Mouse (Mus musculus) urinary bladder, postnatal 4 days (tissue): ENCODE measurements around the gene Usp31.

ENCODE experiments used
- DNase-seq, 2 experiments: peaks; one replicate each; pipeline ENCODE4 v3.0.0; 2021 to 2022; ENCODE audit warnings: low spot score in 2 of 2

Usp31 gene

DNA sequence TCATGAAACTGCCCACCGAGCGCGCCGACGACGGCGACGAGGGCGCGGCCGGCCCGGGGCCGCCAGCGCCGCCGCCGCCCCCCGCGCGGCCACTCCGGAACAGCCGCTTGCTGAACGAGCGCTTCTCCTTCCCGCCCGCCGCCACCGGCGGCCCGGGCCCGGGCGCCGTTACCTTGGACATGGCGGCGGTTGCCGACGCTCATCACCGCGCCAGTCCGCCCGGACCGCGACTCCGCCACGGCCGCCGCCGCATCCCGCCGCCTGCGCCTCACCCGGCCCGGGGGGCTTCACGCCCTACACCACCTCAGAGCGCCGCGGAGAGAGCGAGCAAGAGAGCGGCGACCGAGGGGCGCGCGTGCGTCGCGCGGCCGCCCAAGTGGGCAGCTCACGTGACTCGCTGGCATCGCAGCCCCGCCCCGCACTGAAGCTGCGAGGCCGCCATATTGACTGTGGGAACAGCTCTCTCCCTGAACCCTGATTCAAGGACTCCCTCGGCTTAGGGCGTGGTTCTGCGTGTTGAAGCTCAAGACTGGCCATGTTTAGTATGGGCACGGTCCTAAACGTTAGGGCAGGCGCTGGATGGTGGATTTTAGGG is at the start of gene Usp31:
TSS of gene Usp31 (minus strand) at position 181 of the 595 bp plus-strand sequence.
- peak; percentile 88 to 90 for DNase-seq

DNA sequence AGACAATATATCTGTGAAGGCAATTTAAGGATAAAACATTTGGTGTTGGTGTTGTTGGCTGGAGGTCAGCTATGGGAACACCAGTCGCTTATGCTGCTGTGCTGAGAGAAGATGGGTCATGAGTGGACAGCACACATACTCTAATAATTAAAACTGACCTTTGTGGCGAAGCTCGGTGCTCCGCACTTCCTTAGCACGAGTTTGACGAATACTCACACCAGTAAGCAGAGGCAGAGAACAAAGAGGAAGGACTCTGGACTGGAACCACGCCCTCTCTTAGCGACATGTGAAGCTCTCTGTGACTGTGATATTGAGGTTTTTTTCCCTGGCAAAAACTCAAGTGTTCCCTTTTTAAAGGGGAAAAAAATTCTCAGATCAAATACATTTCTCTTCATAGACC is 47.7 kb upstream of the Usp31 start:
- DNase-seq = no peak

DNA sequence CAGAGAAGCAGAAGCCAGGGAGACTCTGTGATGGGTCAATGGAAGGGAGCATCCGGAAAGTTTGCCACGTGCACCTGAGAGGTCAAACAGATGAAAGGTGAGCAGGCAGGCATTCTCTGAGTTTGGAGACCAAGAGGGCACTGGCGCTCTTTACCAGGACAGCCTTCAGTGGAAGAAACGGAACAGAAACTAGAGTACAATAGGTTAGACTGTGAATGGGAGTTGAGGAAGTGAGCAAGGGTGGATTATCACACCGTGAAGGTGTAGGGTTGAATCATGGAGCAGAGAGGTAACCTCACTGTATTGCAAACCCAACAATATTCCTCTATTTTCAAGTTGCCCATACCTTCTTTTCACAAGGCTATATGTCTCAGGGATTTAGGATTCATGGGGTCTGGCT is 43.2 kb upstream of the Usp31 start:
- no peak for DNase-seq

DNA sequence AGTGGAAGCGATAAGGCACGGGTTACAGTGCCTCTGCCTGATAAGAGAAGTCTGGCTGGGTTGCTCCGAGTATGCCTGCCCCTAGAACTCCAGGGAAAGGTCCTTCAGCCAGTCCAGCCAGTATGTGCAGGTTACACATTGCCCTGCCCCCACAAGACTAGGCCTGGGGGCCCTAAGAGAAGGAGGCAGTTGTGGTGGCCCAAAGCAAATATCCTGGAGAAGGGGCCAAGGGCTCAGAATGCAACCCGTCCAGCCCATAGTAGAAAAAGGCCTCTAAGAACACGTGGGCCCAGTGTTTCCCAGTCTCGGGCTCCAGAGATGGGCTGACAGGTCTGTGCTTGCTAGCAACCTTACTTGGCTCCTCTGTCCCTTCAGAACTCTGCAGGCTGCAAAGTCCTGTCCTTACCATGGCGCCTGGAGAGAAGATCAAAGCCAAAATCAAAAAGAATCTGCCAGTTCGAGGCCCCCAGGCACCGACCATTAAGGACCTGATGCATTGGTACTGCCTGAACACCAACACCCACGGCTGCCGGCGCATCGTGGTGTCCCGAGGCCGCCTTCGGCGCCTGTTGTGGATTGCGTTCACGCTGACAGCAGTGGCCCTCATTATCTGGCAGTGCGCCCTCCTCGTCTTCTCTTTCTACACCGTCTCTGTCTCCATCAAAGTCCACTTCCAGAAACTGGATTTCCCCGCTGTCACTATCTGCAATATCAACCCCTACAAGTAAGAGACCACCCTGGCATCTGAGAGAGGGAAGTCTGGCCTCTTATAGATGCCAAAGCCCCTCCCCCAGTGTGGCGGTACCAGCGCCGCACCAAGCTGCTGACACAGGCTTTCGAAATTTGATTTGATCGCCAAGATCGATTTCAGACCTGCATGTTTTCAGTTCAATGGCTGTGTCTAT is 30.7 kb upstream of the Usp31 start:
- DNase-seq = peak in 1 of 2 experiments; percentile 19

DNA sequence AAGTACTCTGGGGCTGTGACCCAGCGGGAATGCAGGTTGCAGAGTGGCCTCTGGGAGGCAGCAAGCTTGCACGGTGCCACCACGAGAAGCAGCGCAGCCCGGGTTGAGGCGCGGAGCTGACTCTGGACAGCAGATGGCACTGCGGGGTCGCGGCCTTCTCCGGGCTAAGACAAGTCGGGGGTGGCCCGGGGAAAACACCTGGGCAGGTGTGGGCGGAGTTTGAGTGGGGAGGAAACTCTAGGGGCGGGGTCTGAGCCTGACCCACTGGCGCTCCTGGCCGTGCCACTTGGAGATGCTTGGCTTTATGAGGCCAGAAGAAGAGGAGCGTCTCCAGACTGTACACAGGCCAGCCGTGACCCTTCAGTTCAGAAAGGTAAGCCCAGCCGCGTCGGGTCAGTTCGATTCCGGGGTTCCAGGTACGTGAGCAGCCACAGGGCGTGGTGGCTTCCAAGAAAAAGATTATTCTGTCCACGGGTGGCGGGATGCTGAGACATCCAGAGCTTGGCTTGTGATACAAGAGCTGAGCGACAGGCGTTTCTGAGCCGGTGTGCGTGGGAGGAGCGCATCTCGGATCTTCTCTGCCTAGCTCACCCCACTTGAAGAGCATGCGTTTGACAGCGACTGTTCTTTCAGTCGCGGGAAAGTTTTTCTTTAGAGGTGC is 27.2 kb upstream of the Usp31 start, which contains the start of gene Scnn1g:
TSS of gene Scnn1g (plus strand) at position 309 of the 661 bp plus-strand sequence.
- peak; percentile 85 to 91 for DNase-seq

GRCm38 (mm10) chr7:121730225-121730624 is 23.2 kb upstream of the Usp31 start:
- no peak for DNase-seq

- DNase-seq = no peak
Observed at GRCm38 (mm10) chr7:121717031-121717430, 10.0 kb upstream of the Usp31 start.

GRCm38 (mm10) chr7:121711171-121711570 is 4.1 kb upstream of the Usp31 start:
- DNase-seq = peak in 1 of 2 experiments; percentile 23

GRCm38 (mm10) chr7:121706411-121707072 is 511 bp downstream of the Usp31 start:
- peak in 1 of 2 experiments; percentile 30 for DNase-seq

GRCm38 (mm10) chr7:121705051-121705450 is 2.0 kb downstream of the Usp31 start:
- DNase-seq = no peak

DNA sequence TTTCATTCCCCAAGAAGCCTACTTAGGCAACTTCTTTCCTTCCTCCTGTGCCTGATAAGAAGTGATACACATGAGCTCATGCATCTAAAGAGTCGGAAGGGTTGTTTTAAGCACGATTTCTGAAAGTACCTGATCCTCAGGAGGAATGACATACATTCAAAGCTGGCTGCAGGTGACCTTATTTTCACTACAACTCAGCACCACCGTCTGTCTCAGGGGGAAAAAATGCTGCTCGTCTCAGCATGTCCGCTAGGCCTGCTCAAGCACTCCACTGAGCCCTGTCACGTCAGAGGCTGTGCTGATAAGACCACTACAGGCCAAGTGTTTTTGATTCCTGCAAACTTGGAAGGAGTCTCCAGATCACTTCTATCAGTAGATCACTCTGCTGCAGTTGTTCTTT is 5.1 kb downstream of the Usp31 start:
- no peak for DNase-seq

DNA sequence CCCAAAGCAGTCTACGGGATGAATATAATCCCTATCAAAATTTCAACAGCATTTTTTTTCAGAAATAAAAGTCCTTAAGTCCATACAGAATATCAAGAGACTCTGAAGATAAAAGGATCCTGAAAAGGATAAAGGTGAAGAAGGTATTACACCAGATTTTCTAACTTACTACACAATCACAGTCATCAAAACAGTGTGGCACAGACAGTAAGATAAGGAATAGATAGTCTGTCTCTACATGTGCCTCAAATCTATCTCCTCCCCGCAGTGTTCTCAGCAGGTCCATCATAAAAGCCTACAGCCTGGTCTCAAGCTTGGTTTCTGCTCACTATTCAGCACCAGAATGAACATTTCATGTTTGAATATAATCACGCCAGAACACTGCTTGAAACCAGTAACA is 6.6 kb downstream of the Usp31 start:
- no peak for DNase-seq

GRCm38 (mm10) chr7:121699218-121699617 is 7.8 kb downstream of the Usp31 start:
- no peak for DNase-seq

- no peak for DNase-seq
Observed at GRCm38 (mm10) chr7:121697574-121697973, 9.5 kb downstream of the Usp31 start.

DNA sequence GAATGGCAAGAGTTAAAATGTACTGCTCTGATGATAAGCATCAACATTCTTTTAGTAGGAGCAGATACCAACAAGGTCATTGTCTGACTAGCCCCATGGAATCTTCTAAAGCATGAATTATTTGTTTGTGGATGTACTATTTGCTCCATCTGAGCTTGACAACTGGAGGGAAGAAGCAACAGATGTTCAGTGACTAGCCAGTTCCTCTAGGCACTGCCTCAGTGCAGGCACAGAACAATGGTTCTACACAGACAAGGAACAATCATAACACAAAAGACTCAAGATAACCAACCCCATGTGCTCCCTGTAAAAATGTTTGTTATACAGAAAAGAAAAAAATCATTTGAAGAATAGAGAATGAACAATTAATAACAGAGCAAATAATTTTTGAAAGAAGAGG is 9.9 kb downstream of the Usp31 start:
- no peak for DNase-seq

- no peak for DNase-seq
Observed at GRCm38 (mm10) chr7:121691803-121692202, 15.2 kb downstream of the Usp31 start.

- no peak for DNase-seq
Observed at GRCm38 (mm10) chr7:121689338-121689737, 17.7 kb downstream of the Usp31 start.

GRCm38 (mm10) chr7:121685140-121685984 is 21.7 kb downstream of the Usp31 start:
- no peak for DNase-seq

- DNase-seq = no peak
Observed at GRCm38 (mm10) chr7:121681191-121681590, 25.9 kb downstream of the Usp31 start.

GRCm38 (mm10) chr7:121677105-121677753 is 29.8 kb downstream of the Usp31 start:
- no peak for DNase-seq
